Mouse (Mus musculus): ENCODE data around the gene Cux1. TPM values are rescaled to one million over a fixed set of nuclear protein-coding genes. Genes with fewer than 3 reads are reported as not detected.

Cux1 gene
- total RNA-seq, 2 experiments from 2014 or later: 73.6 to 80.1 TPM

- no peak for DNase-seq
- intact Hi-C loops (cut with DNase I): no loop called here
These were observed 18.5 kb downstream of the Cux1 start for GRCm38 (mm10) chr5:136548776-136549175.

DNA sequence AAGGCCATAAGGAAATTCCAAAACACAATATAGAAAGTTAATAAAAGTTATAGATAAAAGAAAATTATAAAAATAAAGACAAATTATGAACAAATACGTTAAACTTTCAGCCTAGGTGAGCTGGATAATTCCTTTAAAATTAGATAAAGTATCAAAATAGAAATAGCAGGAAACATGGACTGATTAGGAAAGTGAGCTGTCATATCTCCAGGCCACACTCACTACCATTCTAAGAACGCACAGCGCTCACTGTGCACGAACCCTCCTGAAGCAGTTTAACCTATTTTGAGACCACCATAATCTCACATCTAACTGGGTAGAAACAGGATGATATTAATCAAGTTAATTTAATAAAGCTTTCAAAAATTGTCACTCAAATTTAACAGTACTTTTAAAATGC, 22.2 kb downstream of the Cux1 start:
- no peak for DNase-seq
- intact Hi-C loops (cut with DNase I): no loop called here

DNA sequence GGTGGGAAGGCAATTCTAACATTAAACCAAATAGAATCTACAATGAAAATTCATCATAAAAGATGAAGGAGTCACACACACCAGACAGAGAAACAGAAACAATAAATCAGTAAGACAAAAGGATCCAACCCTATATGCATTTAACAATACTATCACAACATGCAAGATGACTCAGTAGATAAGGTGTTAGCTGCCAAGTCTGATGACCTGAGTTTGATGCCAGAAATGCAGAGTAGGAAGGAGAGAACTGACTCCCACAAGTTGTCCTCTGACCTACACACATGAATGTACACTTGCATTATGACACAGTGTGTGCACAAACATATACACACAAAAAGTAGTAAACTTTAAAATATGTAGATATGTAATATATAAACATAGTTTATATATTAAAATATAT, 24.1 kb downstream of the Cux1 start:
- intact Hi-C loops (cut with DNase I): no loop called here
- DNase-seq: no peak

DNA sequence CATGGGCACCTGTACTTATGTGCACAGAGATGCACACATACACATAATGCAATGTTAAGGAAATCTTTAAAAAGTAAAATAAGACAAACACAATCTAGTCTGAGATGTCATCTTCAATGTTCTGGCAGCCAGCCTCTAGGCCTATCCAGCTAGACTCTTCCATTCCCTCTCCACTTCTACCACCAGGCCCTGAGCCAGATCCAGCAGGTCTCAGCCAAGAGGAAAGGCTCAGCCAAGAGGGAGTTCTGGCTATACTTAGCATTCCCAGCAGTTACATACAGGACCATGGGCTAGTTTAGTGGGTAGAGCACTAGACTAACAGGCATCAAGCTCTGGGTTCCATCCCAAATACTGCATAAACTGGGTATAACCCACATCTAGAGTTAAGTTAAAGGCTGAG, 26.3 kb downstream of the Cux1 start:
- peak; percentile 71 to 79 for DNase-seq
- intact Hi-C loops (cut with DNase I): no loop called here

DNA sequence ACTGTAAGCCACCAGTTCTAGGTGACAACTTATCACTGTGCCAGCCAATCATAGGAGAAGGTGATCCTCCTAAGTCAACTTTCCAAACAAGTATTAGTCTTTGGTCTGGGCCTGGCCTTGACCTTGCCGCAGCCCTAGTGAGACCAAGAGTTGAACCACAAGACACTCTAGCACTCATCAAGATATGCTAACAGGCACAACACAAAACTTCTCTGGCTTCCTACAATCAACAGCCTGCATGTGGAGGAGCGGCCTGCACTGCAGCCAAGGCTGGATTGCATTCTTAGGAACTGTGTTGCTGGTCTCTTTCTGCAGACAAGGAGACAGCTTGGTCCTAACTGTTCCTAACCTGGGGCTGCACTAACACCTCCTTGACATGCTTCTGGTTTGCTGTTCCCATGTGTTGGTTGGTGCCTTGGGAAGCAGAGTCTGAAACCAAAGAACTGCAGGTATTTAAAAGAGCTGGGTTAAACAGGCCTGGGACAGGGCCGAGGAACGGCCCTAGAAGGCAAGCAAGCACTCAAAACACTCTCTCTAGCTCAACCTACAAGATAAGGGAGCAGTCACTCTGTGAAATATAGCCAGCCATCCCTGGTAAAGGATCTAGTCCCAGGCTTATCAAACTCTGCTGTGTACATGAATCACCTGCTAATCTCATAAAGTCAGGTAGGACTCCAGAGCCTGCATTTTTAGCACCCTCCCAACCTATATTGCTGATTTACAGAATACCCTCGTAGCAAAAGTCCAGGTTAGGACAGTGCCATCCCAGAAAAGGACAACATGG, 27.0 kb downstream of the Cux1 start:
- no peak for DNase-seq
- intact Hi-C loops (cut with DNase I): no loop called here

- no peak for DNase-seq
- intact Hi-C loops (cut with DNase I): no loop called here
These were observed 30.5 kb downstream of the Cux1 start for GRCm38 (mm10) chr5:136536753-136537152.

DNA sequence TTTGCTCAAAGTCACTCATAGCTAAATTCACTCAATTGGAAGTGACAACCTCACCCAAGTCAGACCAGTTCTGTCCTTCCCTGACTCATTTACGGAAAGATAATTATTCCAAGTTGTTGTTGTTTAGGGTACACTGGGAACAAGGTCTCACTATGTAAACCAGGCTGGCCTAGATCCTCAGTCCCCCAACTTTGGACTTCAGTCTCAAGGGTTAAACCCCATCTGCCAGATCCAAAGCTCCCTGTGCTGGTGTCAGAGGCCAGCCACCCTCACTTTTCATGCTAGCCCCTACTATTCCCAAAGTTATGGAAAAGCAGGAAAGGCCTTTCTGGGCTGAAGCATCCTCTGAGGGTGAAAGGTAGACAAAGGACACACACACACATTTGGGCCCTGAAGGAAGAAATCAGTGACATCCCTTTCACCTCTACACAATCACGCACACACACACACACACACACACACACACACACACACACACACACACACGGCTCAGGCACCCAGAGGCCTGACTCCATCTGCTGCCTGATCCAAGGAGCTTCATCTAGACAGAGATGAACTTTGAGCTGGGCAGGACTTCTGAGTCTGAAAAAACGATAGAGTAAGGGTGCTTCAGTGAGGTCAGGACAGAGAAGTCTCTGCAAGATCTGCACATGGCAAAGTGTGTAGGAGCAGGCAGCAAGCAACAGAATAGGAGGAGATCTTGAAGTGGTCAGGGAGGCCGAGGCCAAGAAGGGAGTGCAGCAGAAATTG, 31.1 kb downstream of the Cux1 start:
- intact Hi-C loops (cut with DNase I): no loop called here
- DNase-seq: no peak

DNA sequence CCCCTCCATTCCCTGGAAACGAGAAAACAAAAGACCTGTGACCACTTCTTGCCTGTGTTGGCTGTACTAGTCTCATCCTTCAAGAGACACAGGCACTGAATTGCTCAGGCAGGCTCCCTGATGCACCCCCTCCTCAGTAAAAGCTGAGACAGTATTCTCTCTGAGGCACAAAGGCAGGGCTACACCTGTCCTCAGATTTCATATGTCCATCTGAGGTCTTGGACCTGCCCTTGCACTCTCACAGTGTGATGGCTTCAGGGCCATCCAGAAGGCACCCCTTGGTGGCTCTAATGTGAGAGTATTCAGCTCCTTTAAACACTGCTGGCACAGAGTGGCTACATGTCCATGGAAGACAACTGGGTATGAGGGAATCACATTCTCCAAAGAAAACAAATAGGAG, 32.1 kb downstream of the Cux1 start:
- intact Hi-C loops (cut with DNase I): no loop called here

GRCm38 (mm10) chr5:136533371-136534276, 33.7 kb downstream of the Cux1 start:
- intact Hi-C loops (cut with DNase I): loop anchor here (5.0 kb wide), 1 partner anchor 61 kb away; no protein-coding TSS in a partner anchor
- no peak for DNase-seq

More for the DNA sequence above, 32.1 kb downstream of the Cux1 start:
- no peak for DNase-seq

DNA sequence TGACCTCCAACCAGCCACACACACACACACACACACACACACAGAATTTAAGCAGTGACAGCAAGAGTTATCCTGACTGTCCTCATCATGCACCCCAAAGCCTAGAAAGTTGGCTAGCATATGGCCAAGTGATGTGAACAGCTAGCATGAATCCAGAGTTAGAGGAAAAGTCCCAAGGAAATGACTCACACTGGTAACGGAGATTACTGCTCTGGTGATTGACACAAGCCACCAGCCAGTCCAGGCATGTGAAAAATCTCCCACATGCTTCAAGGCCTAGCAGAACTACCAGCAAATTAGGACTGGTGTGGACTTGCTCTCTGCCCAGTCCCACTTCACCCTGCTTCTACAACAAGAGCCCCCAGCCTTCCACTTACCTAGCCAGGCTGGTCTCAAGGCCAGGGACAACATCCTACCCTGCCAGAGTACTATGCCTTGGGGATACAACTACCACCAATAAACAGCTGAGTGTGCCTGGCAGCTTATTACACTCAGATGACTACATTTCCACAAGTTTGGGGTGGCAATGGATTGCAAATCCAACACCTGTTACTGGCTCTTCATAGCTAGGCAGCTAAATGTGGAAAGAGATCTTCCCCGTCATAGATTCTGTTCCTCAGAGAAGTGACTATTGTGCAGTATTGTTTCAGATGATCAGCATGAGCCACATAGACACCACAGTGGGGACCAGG, 35.5 kb downstream of the Cux1 start:
- no peak for DNase-seq
- intact Hi-C loops (cut with DNase I): loop anchor here (5.0 kb wide), 1 partner anchor 60 kb away; no protein-coding TSS in a partner anchor

DNA sequence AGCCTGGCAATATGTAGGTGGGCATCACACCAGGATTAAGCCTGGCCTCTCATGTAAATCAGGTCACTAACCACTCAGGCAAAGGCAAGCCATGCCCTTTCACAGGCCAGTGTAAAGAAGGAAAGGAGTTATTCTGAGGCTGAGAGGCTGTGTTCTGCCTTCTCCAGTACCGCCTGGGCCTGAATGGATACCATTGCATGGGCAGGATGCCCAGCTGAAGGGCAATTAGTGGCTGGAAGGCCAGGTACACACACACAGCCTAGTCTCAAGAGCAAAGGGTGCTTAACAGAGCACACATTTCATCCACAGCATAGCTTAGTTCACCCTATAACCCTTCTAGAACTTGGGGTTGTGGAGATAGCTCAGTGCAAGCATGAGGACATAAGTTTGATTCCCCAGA, 36.4 kb downstream of the Cux1 start:
- peak; percentile 32 to 38 for DNase-seq

DNA sequence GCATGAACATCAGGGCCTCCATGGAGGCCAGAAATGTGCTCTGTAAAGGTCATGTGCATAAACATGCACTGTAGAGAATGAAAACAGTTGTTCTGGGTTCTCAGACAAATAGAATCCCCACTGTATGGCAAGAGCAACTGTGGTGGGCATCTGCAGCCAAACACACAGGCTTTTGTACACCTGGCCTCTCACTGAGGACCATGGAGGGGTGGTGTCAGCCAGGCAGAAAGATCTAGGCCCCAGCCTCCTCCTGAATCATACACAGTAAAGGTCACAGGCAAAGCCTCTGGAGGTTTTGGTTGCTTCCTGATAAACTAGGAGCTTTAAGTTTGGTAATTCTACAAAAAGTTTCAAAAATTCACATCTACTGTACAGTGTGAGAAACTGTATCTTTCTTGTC, 38.1 kb downstream of the Cux1 start:
- no peak for DNase-seq
- intact Hi-C loops (cut with DNase I): no loop called here

More for the DNA sequence above, 36.4 kb downstream of the Cux1 start:
- intact Hi-C loops (cut with DNase I): loop anchor here (5.0 kb wide), 1 partner anchor 59 kb away; no protein-coding TSS in a partner anchor

DNA sequence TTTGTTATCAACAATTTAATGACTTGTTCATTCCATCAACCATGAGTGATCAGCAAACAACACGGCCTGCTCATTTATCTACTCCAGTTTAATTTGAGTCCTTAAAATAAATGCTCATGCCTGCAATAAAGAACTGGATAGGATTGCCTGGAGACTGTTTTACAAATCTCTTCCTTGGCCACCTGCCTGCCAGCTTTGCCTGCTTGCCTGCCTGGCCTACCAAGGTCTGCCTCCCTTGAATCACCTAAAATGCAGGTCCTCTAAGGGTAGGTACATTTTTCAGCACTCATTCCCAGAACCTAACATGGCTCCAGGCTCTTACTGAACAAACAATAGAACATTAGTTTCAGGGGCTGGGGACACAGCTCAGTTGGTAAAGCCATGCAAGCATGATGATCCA, 39.4 kb downstream of the Cux1 start:
- intact Hi-C loops (cut with DNase I): no loop called here
- no peak for DNase-seq

DNA sequence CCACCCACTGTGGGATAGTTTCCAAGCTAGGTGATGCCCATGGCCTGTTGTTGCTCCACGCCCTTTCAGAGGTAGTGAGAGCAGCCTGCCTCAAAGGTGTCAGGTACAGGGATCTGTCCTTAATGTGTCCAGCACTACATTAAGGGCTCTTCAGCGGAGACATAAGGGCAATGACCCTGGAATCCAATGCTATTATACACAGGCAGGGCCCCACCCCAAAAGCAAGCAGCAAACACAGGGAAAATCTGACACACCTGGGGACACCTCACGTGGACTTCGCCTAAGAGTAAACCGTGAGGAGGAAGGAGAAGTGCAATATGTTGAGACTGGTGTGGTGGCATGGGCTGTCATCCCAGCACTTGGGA, 40.8 kb downstream of the Cux1 start:
- intact Hi-C loops (cut with DNase I): no loop called here
- no peak for DNase-seq

- intact Hi-C loops (cut with DNase I): no loop called here
- no peak for DNase-seq
These were observed 41.3 kb downstream of the Cux1 start for GRCm38 (mm10) chr5:136525896-136526544.

DNA sequence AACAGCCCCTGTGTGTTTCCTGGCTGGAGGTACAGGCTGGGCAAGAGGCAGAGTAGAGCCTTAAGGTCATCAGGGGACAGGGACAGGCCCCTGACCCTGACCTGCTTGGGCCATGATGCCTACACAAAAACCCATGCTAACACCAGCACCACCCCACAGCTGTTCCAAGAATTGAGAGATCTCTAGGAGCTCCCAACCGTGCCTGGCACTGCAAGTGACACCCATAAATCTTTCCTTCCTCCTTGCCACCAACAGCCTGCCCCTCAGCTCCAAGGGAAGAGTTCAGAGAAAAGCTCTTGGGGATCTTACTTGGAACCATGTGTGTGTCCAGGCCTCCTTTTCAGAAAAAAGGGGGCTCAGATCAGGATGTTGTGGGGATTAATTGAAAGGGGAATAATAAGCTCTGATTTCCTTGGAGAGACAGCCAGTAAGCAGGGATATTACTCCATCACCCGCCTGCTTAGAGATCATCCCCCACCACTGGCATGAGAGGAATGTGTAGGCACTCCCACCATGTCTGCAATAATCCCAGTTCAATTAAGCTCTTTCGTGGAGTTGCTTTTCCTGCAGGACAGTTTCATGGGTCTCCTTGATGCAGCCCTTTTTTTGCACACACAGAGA, 44.3 kb downstream of the Cux1 start:
- DNase-seq: no peak
- intact Hi-C loops (cut with DNase I): no loop called here

DNA sequence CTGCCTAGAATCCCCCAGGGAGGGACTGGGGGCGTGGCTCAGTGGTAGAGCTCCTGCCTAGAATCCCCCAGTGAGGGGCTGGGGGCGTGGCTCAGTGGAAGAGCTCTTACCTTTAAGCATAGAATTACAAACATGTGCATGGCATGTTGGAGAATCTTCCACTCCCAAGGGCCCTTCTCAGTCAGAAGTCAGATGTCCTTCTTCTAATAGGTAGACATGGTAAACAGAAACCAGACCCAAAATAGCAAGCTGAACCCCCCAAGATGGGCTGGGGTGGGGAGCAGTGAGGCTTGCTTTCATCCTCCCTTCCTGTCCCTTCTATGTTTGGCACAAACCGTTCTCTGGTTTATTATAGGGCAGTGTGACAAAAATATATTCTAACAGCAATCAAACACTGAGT, 45.6 kb downstream of the Cux1 start:
- intact Hi-C loops (cut with DNase I): no loop called here
- DNase-seq: no peak

- intact Hi-C loops (cut with DNase I): no loop called here
These were observed 48.4 kb downstream of the Cux1 start for GRCm38 (mm10) chr5:136518648-136519437.

More at GRCm38 (mm10) chr5:136518648-136519437, 48.4 kb downstream of the Cux1 start:
- no peak for DNase-seq

All from gastrocnemius, postnatal 36 days (tissue).